Mouse (Mus musculus): Measurements from ENCODE around the gene Olfr1396. TPM values are rescaled to one million over a fixed set of nuclear protein-coding genes. Genes with fewer than 3 reads are reported as not detected.
A peak's percentile ranks its signal among the peaks of the same experiment; 100 is the strongest.

Gene Olfr1396
- total RNA-seq (2022): not detected

DNA sequence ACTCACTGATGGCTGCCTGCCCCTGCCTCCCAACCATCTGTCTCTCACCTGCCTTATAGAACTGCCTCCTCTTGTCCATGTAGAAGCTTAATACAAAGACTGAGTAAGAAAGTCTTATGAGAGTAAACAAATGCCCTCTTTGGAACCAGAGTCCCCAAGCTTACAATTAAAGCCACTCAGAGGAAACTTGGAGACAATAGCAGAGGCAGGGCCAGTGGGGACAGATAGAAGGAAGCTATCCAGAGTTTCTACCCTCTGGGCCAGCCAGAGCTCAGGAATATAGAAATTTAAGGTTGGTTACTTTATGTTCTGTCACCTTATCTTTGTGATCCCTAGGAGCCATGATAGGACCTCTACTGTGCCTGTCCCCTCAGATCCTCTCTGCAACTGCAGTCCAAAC, at the start of gene Olfr1396:
Olfr1396 (minus strand) TSS at position 101 of the 400 bp plus-strand sequence.
- DNase-seq (ENCODE audit: low spot score in 2 of 2): no peak

- DNase-seq (ENCODE audit: low spot score in 2 of 2): no peak
Measured at GRCm38 (mm10) chr11:49156821-49157814, 42.4 kb upstream of the Olfr1396 start.

DNA sequence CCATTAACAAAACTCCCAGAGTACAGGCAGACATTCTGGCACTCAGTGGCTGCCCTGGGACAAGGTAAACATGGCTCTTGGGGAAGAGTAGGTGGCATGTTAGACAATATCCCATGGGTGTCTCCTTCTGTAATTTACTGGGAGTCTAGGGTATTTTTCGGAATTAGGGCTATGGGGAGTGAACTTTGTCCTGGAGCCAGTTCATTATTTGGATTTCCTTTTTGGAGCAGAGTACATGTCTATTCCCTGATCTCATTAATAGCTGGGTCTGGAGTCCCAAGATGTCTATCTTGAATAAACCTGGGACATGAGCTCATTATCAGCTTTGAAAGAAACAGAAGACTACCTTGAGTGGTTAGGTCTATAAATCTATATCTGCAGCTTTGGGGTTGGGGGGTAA, 39.4 kb upstream of the Olfr1396 start, which contains the start of gene Olfr1394:
Olfr1394 (plus strand) TSS at position 301 of the 400 bp plus-strand sequence.
- DNase-seq (ENCODE audit: low spot score in 2 of 2): no peak

DNA sequence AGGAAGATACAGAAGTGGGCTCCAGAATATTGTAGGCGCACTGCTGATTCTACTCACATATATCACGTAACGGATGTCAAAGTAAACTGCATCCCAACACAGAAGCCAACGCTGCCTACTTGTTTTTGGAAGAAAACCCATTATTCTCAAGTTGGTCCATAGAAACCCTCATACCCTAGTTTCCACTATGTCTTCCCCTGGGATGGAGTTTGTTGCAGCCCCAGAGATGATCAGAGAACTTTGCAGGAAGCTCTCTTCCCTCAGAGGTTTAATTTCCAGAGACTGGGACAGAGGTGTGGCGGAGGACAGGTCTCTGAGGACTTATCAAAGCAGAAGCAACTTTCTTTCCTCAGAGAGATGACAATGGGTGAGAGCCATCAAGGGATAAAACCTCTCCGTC, 27.3 kb upstream of the Olfr1396 start, which contains the start of gene Olfr1395:
Olfr1395 (plus strand) TSS at position 301 of the 400 bp plus-strand sequence.
- no peak for DNase-seq (ENCODE audit: low spot score in 2 of 2)

GRCm38 (mm10) chr11:49124169-49124568, 9.5 kb upstream of the Olfr1396 start:
- DNase-seq (ENCODE audit: low spot score in 2 of 2): no peak

GRCm38 (mm10) chr11:49119635-49120034, 5.0 kb upstream of the Olfr1396 start:
- no peak for DNase-seq (ENCODE audit: low spot score in 2 of 2)

DNA sequence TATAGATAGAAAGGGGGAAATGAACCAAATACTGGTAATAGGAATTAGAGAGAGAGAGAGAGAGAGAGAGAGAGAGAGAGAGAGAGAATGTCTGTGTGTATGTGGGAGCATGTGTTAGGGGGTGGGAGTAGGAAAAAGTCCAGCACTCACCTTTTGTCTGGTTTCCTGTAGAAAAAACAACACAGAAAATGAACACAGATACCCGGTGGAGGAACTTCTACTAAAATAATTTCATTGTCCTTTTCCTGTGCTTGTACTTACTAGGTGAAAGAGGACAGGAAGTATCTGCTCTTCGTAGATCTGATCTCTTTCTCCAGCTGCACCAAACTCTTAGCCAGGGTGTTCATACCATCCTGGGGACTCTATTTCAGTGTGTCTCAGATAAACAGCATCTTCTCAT, 516 bp downstream of the Olfr1396 start:
- no peak for DNase-seq (ENCODE audit: low spot score in 2 of 2)

- DNase-seq (ENCODE audit: low spot score in 2 of 2): peak; percentile 25 to 35
Measured at GRCm38 (mm10) chr11:49112624-49113219, 2.0 kb downstream of the Olfr1396 start.

GRCm38 (mm10) chr11:49111000-49111399, 3.7 kb downstream of the Olfr1396 start:
- no peak for DNase-seq (ENCODE audit: low spot score in 2 of 2)

- peak in 1 of 2 experiments; percentile 12 for DNase-seq (ENCODE audit: low spot score in 2 of 2)
Measured at GRCm38 (mm10) chr11:49108833-49109232, 5.8 kb downstream of the Olfr1396 start.

DNA sequence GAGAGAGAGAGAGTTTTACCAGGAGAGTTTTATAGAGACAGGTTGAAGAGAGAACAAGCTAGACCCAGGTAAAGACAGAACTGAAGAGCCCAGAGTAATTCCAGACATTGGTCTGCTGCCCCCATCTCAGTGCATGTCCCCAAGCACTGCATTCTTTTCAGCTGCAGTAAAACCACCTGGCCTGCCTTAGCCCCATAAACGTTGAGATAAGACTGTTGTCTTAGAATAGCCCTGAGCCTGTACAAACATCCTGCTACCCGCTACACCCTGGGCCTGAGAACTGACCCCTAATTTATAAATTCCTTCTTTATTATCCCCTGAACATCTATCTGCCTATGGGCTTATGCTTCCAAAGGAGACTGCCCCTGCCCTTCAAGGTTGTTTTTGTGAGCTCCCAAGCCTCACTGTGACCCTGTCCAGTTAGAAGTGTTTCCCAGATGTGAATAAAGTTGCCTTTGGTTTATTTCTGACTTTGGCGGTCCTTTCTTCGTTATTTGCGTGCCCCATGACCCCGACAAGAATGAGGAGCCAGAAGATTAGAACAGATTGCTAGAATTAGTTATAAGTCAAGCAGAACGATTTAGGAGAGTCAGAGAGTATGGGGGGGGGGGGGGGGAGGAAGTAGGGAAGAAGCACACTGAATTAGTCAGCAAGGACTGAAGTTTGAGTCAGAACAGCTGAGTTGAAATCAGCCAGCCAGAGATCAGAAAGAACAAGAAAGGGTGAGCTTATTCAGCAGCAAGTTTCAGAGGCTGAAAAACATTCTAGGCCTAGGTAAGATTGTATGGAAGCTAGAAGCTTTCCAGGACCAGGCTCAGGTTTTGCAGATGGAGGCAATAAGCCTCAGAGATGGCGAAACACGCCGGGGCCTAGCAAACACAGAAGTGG, 6.8 kb downstream of the Olfr1396 start:
- DNase-seq (ENCODE audit: low spot score in 2 of 2): no peak

- DNase-seq (ENCODE audit: low spot score in 2 of 2): no peak
Measured at GRCm38 (mm10) chr11:49105752-49106151, 8.9 kb downstream of the Olfr1396 start.

GRCm38 (mm10) chr11:49103047-49103693, 11.5 kb downstream of the Olfr1396 start:
- peak; percentile 56 to 87 for DNase-seq (ENCODE audit: low spot score in 2 of 2)

DNA sequence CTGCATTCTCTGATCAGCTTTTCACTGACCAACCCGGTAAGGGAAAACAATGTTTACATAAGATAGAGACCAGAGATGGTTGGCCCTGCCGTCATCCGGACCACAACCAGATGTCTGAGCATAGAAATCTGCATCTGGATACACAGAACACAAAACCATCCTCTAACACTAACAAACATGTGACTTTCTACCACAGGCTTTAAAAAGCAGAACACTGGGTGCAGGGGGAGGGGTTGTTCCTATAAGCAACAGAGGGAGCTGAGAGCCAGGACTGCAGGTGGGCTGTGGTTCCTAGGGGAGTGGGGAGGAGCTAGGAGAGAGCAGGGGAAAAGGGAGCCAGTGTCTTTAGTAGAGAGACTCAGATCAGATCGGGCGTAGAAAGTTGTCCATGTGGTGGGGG, 13.2 kb downstream of the Olfr1396 start:
- no peak for DNase-seq (ENCODE audit: low spot score in 2 of 2)

DNA sequence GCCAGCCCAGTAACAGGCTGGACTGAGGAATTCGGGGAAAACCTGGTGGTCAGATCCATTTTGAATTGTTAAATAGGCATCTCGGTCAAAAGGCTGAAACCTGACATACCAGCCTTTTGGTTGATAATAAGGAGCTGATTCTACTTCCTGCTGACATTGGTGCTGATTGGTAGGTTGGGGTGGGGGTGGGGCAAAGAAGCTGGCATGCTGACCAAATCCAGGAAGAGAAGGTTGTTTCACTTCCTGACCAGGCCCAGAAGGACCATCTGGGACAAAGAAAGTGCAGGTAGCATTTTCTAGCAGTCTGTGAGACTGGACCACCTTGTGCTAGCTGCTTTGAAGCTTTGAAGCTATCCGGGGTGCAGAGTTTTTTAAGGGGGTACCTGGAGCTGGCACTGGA, 14.3 kb downstream of the Olfr1396 start:
- no peak for DNase-seq (ENCODE audit: low spot score in 2 of 2)

- no peak for DNase-seq (ENCODE audit: low spot score in 2 of 2)
Measured at GRCm38 (mm10) chr11:49095367-49095766, 19.3 kb downstream of the Olfr1396 start.

GRCm38 (mm10) chr11:49093861-49094660, 20.6 kb downstream of the Olfr1396 start:
- DNase-seq (ENCODE audit: low spot score in 2 of 2): no peak

GRCm38 (mm10) chr11:49092786-49093185, 21.9 kb downstream of the Olfr1396 start:
- DNase-seq (ENCODE audit: low spot score in 2 of 2): no peak

- DNase-seq (ENCODE audit: low spot score in 2 of 2): no peak
Measured at GRCm38 (mm10) chr11:49092053-49092586, 22.6 kb downstream of the Olfr1396 start.

DNA sequence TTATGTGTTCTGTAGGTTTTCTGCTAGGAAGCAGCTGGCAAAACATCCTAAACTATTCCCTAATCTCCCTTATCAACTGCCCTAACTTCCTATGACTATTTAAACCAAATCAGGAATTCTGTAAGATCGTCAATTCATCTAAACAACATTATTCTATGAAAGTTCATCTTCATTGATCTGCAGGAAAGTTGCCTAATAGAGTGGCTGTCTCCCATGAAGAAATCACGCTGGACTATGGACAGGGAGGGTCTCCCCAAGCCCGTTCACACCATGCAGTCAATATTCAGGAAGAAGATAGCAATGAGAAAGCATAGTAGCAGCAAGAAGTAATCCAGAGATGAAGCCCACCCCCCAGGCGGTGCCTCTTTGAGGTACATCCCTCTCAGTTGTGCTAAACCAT, 23.5 kb downstream of the Olfr1396 start:
- DNase-seq (ENCODE audit: low spot score in 2 of 2): no peak
